Mouse (Mus musculus): ENCODE measurements around the gene Ccdc82. TPM values are rescaled to one million over a fixed set of nuclear protein-coding genes. Genes with fewer than 3 reads are reported as not detected.

Ccdc82 gene
- polyA plus RNA-seq, 1 experiment from 2014 or later, result 7.7 TPM

GRCm38 (mm10) chr9:13287482-13287881, 40.7 kb downstream of the Ccdc82 start:
- Histone ChIP-seq H3K9me3 (replicated peaks; ENCODE audit: control insufficient read depth, low read length) (no peaks in the 10 kb centered on the region), H3K4me1 (ENCODE audit: control insufficient read depth, insufficient read depth, low read length) (no peaks in the 10 kb centered on the region), H3K27ac (replicated peaks; ENCODE audit: low read depth, low read length) (no peak overlapping the region), H3K36me3 (replicated peaks; ENCODE audit: control insufficient read depth, insufficient read depth, low read depth, low read length) (no peaks in the 10 kb centered on the region), H3K4me3 (ENCODE audit: low read depth, low read length) (no peak overlapping the region), H3K9ac (replicated peaks; ENCODE audit: low read length) (no peak overlapping the region), H3K4me2 (ENCODE audit: low read depth, low read length) (no peak overlapping the region), H3K27me3 (ENCODE audit: control insufficient read depth, insufficient read depth, low read length) (no peaks in the 10 kb centered on the region)
- WGBS, result 66% methylated on average over 2 of the region's 2 CpGs
- no peak for DNase-seq (ENCODE audit: low spot score)
- ATAC-seq (replicated peaks; ENCODE audit: insufficient number of reproducible peaks, low FRiP score, low TSS enrichment, low read depth), result no peak

- Histone ChIP-seq H3K36me3 (replicated peaks; ENCODE audit: control insufficient read depth, insufficient read depth, low read depth, low read length) (no peaks in the 10 kb centered on the region), H3K9me3 (replicated peaks; ENCODE audit: control insufficient read depth, low read length) (no peaks in the 10 kb centered on the region), H3K4me3 (ENCODE audit: low read depth, low read length) (peak overlapping the region; percentile 50), H3K27me3 (ENCODE audit: control insufficient read depth, insufficient read depth, low read length) (no peaks in the 10 kb centered on the region), H3K4me2 (ENCODE audit: low read depth, low read length) (peak overlapping the region; percentile 88), H3K9ac (replicated peaks; ENCODE audit: low read length) (peak overlapping the region; percentile 47), H3K27ac (replicated peaks; ENCODE audit: low read depth, low read length) (peak overlapping the region; percentile 56; the same call in 1 of the 2 replicates), H3K4me1 (ENCODE audit: control insufficient read depth, insufficient read depth, low read length) (no peaks in the 10 kb centered on the region; the same call in 1 of the 2 replicates)
- under 1% methylated on average over 28 of the region's 28 CpGs for WGBS
- DNase-seq (ENCODE audit: low spot score), result peak; percentile 93
- ATAC-seq (replicated peaks; ENCODE audit: insufficient number of reproducible peaks, low FRiP score, low TSS enrichment, low read depth), result peak; percentile 94
Measured at GRCm38 (mm10) chr9:13296274-13297121, 49.7 kb downstream of the Ccdc82 start.

- Histone ChIP-seq H3K36me3 (replicated peaks; ENCODE audit: control insufficient read depth, insufficient read depth, low read depth, low read length) (no peaks in the 10 kb centered on the region), H3K27me3 (ENCODE audit: control insufficient read depth, insufficient read depth, low read length) (no peaks in the 10 kb centered on the region), H3K4me1 (ENCODE audit: control insufficient read depth, insufficient read depth, low read length) (no peaks in the 10 kb centered on the region; the same call in 1 of the 2 replicates), H3K4me2 (ENCODE audit: low read depth, low read length) (peak overlapping the region; percentile 88), H3K4me3 (ENCODE audit: low read depth, low read length) (peak overlapping the region; percentile 50), H3K9ac (replicated peaks; ENCODE audit: low read length) (peak overlapping the region; percentile 47), H3K9me3 (replicated peaks; ENCODE audit: control insufficient read depth, low read length) (no peaks in the 10 kb centered on the region), H3K27ac (replicated peaks; ENCODE audit: low read depth, low read length) (no peak overlapping the region)
- peak; percentile 57 for DNase-seq (ENCODE audit: low spot score)
- WGBS, result 0% methylated on average over 12 of the region's 12 CpGs
- ATAC-seq (replicated peaks; ENCODE audit: insufficient number of reproducible peaks, low FRiP score, low TSS enrichment, low read depth), result no peak
Measured at GRCm38 (mm10) chr9:13297122-13297667, 50.4 kb downstream of the Ccdc82 start.

DNA sequence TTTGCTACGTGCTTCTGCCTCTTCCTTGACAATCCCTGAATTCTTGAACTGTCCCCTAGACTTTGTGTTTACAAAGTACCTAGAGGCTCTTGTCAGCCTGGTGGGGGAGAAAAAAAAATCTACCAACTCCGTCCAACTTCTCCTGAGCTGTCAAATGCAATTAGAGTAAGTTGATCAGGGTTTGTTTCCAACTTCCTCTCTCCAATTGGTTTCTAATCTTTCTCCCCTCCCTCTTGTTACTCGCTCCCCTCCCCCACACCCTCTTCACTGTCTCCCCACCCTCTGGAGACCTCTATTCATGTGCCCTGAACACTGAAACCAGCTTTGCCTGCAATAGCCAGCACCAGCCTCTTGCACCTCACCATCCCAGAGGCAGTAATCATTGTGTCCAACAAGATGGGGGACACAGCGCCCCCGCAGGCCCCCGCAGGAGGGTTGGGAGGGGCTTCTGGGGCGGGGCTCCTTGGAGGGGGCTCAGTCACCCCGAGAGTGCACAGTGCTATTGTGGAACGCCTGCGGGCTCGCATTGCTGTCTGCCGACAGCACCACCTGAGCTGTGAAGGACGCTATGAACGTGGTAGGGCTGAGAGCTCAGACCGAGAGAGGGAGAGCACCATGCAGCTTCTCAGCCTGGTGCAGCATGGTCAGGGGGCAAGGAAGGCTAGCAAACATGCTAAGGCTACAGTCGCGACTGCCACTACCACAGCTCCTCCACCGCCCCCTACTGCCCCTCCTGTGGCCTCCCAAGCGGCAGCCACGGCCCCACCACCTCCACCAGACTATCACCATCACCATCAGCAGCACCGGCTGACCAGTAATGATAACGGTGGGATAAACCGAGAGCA, 51.1 kb downstream of the Ccdc82 start, which contains the start of gene Maml2:
TSS of gene Maml2 (plus strand) at position 290 of the 845 bp plus-strand sequence.
- no peaks in the 10 kb centered on the region; the same call in 1 of the 2 replicates for H3K4me1 ChIP-seq (ENCODE audit: control insufficient read depth, insufficient read depth, low read length)
- peak within 1 kb of the TSS; percentile 50 for H3K4me3 ChIP-seq (ENCODE audit: low read depth, low read length)
- H3K36me3 ChIP-seq (replicated peaks; ENCODE audit: control insufficient read depth, insufficient read depth, low read depth, low read length), result no peaks in the 10 kb centered on the region
- DNase-seq (ENCODE audit: low spot score) (peak; percentile 76), ATAC-seq (replicated peaks; ENCODE audit: insufficient number of reproducible peaks, low FRiP score, low TSS enrichment, low read depth) (peak; percentile 80)
- peak within 1 kb of the TSS; percentile 47 for H3K9ac ChIP-seq (replicated peaks; ENCODE audit: low read length)
- WGBS, result under 1% methylated on average over 23 of the region's 23 CpGs
- peak within 1 kb of the TSS; percentile 88 for H3K4me2 ChIP-seq (ENCODE audit: low read depth, low read length)
- H3K27ac ChIP-seq (replicated peaks; ENCODE audit: low read depth, low read length), result no peak within 1 kb of the TSS; the same call in 1 of the 2 replicates
- H3K9me3 ChIP-seq (replicated peaks; ENCODE audit: control insufficient read depth, low read length), result no peaks in the 10 kb centered on the region
- H3K27me3 ChIP-seq (ENCODE audit: control insufficient read depth, insufficient read depth, low read length), result no peaks in the 10 kb centered on the region

DNA sequence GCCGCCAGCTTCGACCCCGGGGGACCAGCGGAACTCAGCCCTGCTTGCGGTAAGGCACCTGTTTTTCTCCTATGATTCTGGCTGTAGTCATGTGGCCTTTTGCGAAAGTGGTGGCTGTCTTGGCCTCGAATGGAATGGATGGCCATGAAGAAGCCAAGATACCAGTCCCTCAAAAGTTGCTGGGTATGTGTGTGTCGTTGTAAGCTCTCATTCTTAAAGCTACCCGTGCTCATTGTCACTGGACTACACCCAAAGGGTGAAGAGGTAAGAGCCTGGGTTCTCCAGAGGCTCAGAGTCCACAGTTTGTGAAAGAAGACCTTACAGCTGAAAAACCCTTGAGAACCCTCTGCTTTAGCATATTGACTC, 51.7 kb downstream of the Ccdc82 start:
- Histone ChIP-seq H3K4me3 (ENCODE audit: low read depth, low read length) (peak overlapping the region; percentile 50), H3K9ac (replicated peaks; ENCODE audit: low read length) (peak overlapping the region; percentile 47), H3K4me2 (ENCODE audit: low read depth, low read length) (peak overlapping the region; percentile 88), H3K36me3 (replicated peaks; ENCODE audit: control insufficient read depth, insufficient read depth, low read depth, low read length) (no peaks in the 10 kb centered on the region), H3K9me3 (replicated peaks; ENCODE audit: control insufficient read depth, low read length) (no peaks in the 10 kb centered on the region), H3K27me3 (ENCODE audit: control insufficient read depth, insufficient read depth, low read length) (no peaks in the 10 kb centered on the region), H3K27ac (replicated peaks; ENCODE audit: low read depth, low read length) (no peak overlapping the region), H3K4me1 (ENCODE audit: control insufficient read depth, insufficient read depth, low read length) (no peaks in the 10 kb centered on the region; the same call in 1 of the 2 replicates)
- 28% methylated on average over 9 of the region's 9 CpGs for WGBS
- DNase-seq (ENCODE audit: low spot score) (no peak), ATAC-seq (replicated peaks; ENCODE audit: insufficient number of reproducible peaks, low FRiP score, low TSS enrichment, low read depth) (no peak)

- Histone ChIP-seq H3K27me3 (ENCODE audit: control insufficient read depth, insufficient read depth, low read length) (no peaks in the 10 kb centered on the region), H3K4me3 (ENCODE audit: low read depth, low read length) (peak overlapping the region; percentile 50; the same call in 1 of the 2 replicates), H3K4me2 (ENCODE audit: low read depth, low read length) (peak overlapping the region; percentile 88), H3K9me3 (replicated peaks; ENCODE audit: control insufficient read depth, low read length) (no peaks in the 10 kb centered on the region), H3K36me3 (replicated peaks; ENCODE audit: control insufficient read depth, insufficient read depth, low read depth, low read length) (no peaks in the 10 kb centered on the region), H3K4me1 (ENCODE audit: control insufficient read depth, insufficient read depth, low read length) (no peaks in the 10 kb centered on the region; the same call in 1 of the 2 replicates), H3K9ac (replicated peaks; ENCODE audit: low read length) (no peak overlapping the region), H3K27ac (replicated peaks; ENCODE audit: low read depth, low read length) (no peak overlapping the region)
- no peak for ATAC-seq (replicated peaks; ENCODE audit: insufficient number of reproducible peaks, low FRiP score, low TSS enrichment, low read depth)
- WGBS, result 89% methylated on average over 6 of the region's 6 CpGs
- no peak for DNase-seq (ENCODE audit: low spot score)
Measured at GRCm38 (mm10) chr9:13299190-13299589, 52.4 kb downstream of the Ccdc82 start.

GRCm38 (mm10) chr9:13300041-13300441, 53.3 kb downstream of the Ccdc82 start:
- H3K9ac ChIP-seq (replicated peaks; ENCODE audit: low read length), result 0 out of 2 replicates have a peak overlapping the region, but pooled peaks have one; percentile 4
- DNase-seq (ENCODE audit: low spot score) (no peak), ATAC-seq (replicated peaks; ENCODE audit: insufficient number of reproducible peaks, low FRiP score, low TSS enrichment, low read depth) (no peak)
- H3K36me3 ChIP-seq (replicated peaks; ENCODE audit: control insufficient read depth, insufficient read depth, low read depth, low read length), result no peaks in the 10 kb centered on the region
- H3K4me1 ChIP-seq (ENCODE audit: control insufficient read depth, insufficient read depth, low read length), result no peaks in the 10 kb centered on the region; the same call in 1 of the 2 replicates
- WGBS, result 48% methylated on average over 3 of the region's 3 CpGs
- no peak overlapping the region; the same call in 1 of the 2 replicates for H3K4me2 ChIP-seq (ENCODE audit: low read depth, low read length)
- H3K4me3 ChIP-seq (ENCODE audit: low read depth, low read length), result no peak overlapping the region
- H3K9me3 ChIP-seq (replicated peaks; ENCODE audit: control insufficient read depth, low read length), result no peaks in the 10 kb centered on the region
- no peak overlapping the region for H3K27ac ChIP-seq (replicated peaks; ENCODE audit: low read depth, low read length)
- no peaks in the 10 kb centered on the region for H3K27me3 ChIP-seq (ENCODE audit: control insufficient read depth, insufficient read depth, low read length)

All from embryonic facial prominence, embryonic 11.5 days (tissue).